Mouse (Mus musculus) NIH3T3 (cell line): Measurements from ENCODE around the gene 3110040M04Rik.
"Not testable (repeated sequence)": the region's sequence is repeated elsewhere in the genome, so short reads cannot be mapped to it uniquely, and the experiment has no call there.

Experiments used
- DNase-seq: peaks from one replicate; pipeline ENCODE4 v3.0.0-alpha.2; 2012; ENCODE audit warnings: low read depth

Gene 3110040M04Rik

GRCm38 (mm10) chr1:151203818-151204217 lies at the start of gene 3110040M04Rik:
Gene 3110040M04Rik (plus strand): TSS chr1:151204121.
- DNase-seq: not testable (repeated sequence)

GRCm38 (mm10) chr1:151154131-151154530 lies 49.8 kb upstream of the 3110040M04Rik start:
- not testable (repeated sequence) for DNase-seq

GRCm38 (mm10) chr1:151156129-151156528 lies 47.8 kb upstream of the 3110040M04Rik start:
- DNase-seq: no peak

GRCm38 (mm10) chr1:151156777-151157632 lies 46.9 kb upstream of the 3110040M04Rik start:
- no peak for DNase-seq

GRCm38 (mm10) chr1:151157963-151158856 lies 45.7 kb upstream of the 3110040M04Rik start:
- no peak for DNase-seq

- DNase-seq: no peak
These were observed 44.9 kb upstream of the 3110040M04Rik start for GRCm38 (mm10) chr1:151158857-151159510.

GRCm38 (mm10) chr1:151166031-151166430 lies 37.9 kb upstream of the 3110040M04Rik start:
- no peak for DNase-seq

GRCm38 (mm10) chr1:151167297-151168047 lies 36.4 kb upstream of the 3110040M04Rik start:
- no peak for DNase-seq

- DNase-seq: no peak
These were observed 35.3 kb upstream of the 3110040M04Rik start for GRCm38 (mm10) chr1:151168637-151169036.

GRCm38 (mm10) chr1:151171572-151172461 lies 32.1 kb upstream of the 3110040M04Rik start:
- DNase-seq: no peak

- no peak for DNase-seq
These were observed 26.6 kb upstream of the 3110040M04Rik start for GRCm38 (mm10) chr1:151177030-151177936.

GRCm38 (mm10) chr1:151177937-151178271 lies 26.0 kb upstream of the 3110040M04Rik start:
- DNase-seq: no peak

- DNase-seq: no peak
These were observed 25.3 kb upstream of the 3110040M04Rik start for GRCm38 (mm10) chr1:151178505-151179083.

- DNase-seq: no peak
These were observed 23.8 kb upstream of the 3110040M04Rik start for GRCm38 (mm10) chr1:151180167-151180566.

GRCm38 (mm10) chr1:151182266-151182665 lies 21.7 kb upstream of the 3110040M04Rik start, which contains the start of gene Gm47985:
Gene Gm47985 (plus strand): TSS chr1:151182537.
- not testable (repeated sequence) for DNase-seq

- not testable (repeated sequence) for DNase-seq
These were observed 17.7 kb upstream of the 3110040M04Rik start for GRCm38 (mm10) chr1:151186186-151186585.

GRCm38 (mm10) chr1:151186879-151187424 lies 17.0 kb upstream of the 3110040M04Rik start:
- not testable (repeated sequence) for DNase-seq

- DNase-seq: no peak
These were observed 15.5 kb upstream of the 3110040M04Rik start for GRCm38 (mm10) chr1:151188469-151188868.
